Comparison of ENCODE assay signal across 11 mouse cellular contexts in genomic region chr5:138857811-138858251, GRCm38 (mm10). TPM values are rescaled to one million over a fixed set of nuclear protein-coding genes. Genes with fewer than 3 reads are reported as not detected.
DNase-seq lines count a peak whose midpoint lies in the region; ATAC-seq lines count a peak whose summit lies in the region.
"Had no signal": no experiment of that assay in that cellular context is flagged by ENCODE, and none has a peak within 500 bp of the region (broad histone marks: within the 10 kb centered on the region; RNA-seq: fewer than 3 reads in every experiment).

No protein-coding gene starts in this region.

- ATAC-seq in heart, embryonic 12.5 days (ENCODE audit: insufficient number of reproducible peaks, low FRiP score): no peak
- no peak for ATAC-seq in midbrain, embryonic 14.5 days (ENCODE audit: low FRiP score, low TSS enrichment)
- ATAC-seq in midbrain, embryonic 16.5 days: no peak

- H3K9me3 ChIP-seq in heart, embryonic 12.5 days (replicated peaks): no peaks in the 10 kb centered on the region
- no peaks in the 10 kb centered on the region for H3K9me3 ChIP-seq in midbrain, embryonic 14.5 days (ENCODE audit: control insufficient read depth, low read length)
- no peaks in the 10 kb centered on the region for H3K9me3 ChIP-seq in midbrain, embryonic 16.5 days (replicated peaks; ENCODE audit: control insufficient read depth, low read length, poor library complexity, severe bottlenecking)
- H3K9me3 ChIP-seq: hindbrain, embryonic 10.5 days had no signal

- H3K4me1 ChIP-seq in heart, embryonic 12.5 days (replicated peaks): peaks cover 5% of the 10 kb centered on the region
- H3K4me1 ChIP-seq in midbrain, embryonic 14.5 days (ENCODE audit: control insufficient read depth, insufficient read depth, low read length): no peaks in the 10 kb centered on the region
- no peaks in the 10 kb centered on the region for H3K4me1 ChIP-seq in midbrain, embryonic 16.5 days (ENCODE audit: control insufficient read depth, insufficient read depth, low read length)
- H3K4me1 ChIP-seq: hindbrain, embryonic 10.5 days had no signal

- DNase-seq in heart, postnatal 4 days: peak; percentile 70
- peak; percentile 11 for DNase-seq in midbrain, embryonic 14.5 days
- peak; percentile 13 to 15 for DNase-seq in adrenal gland, postnatal 4 days (ENCODE audit: low spot score in 2 of 2)
- peak; percentile 39 for DNase-seq in lung, postnatal 25 days (ENCODE audit: low spot score)
- DNase-seq in testis, postnatal 10 days (ENCODE audit: low spot score): no peak

- 49% methylated on average over 13 of the region's 13 CpGs for WGBS in heart, embryonic 12.5 days
- 63% methylated on average over 13 of the region's 13 CpGs for WGBS in midbrain, embryonic 14.5 days
- 57% methylated on average over 13 of the region's 13 CpGs for WGBS in midbrain, embryonic 16.5 days

- H3K4me3 ChIP-seq in heart, embryonic 12.5 days: no peak overlapping the region
- no peak overlapping the region for H3K4me3 ChIP-seq in midbrain, embryonic 14.5 days (replicated peaks; ENCODE audit: low read depth, low read length)
- no peak overlapping the region for H3K4me3 ChIP-seq in midbrain, embryonic 16.5 days (ENCODE audit: low read depth, low read length)
- H3K4me3 ChIP-seq: hindbrain, embryonic 10.5 days had no signal

- H3K27ac ChIP-seq in heart, embryonic 12.5 days (ENCODE audit: poor library complexity, severe bottlenecking): no peak overlapping the region
- no peak overlapping the region for H3K27ac ChIP-seq in midbrain, embryonic 14.5 days (replicated peaks; ENCODE audit: low read depth, low read length)
- no peak overlapping the region for H3K27ac ChIP-seq in midbrain, embryonic 16.5 days (ENCODE audit: low read length)
- H3K27ac ChIP-seq: hindbrain, embryonic 10.5 days had no signal

- no peaks in the 10 kb centered on the region; the same call in 1 of the 2 replicates for H3K27me3 ChIP-seq in heart, embryonic 12.5 days (replicated peaks)
- H3K27me3 ChIP-seq in midbrain, embryonic 14.5 days (ENCODE audit: control insufficient read depth, insufficient read depth, low read length): no peaks in the 10 kb centered on the region
- H3K27me3 ChIP-seq in midbrain, embryonic 16.5 days (ENCODE audit: control insufficient read depth, insufficient read depth, low read depth, low read length): no peaks in the 10 kb centered on the region

- H3K36me3 ChIP-seq in heart, embryonic 12.5 days: no peaks in the 10 kb centered on the region
- no peaks in the 10 kb centered on the region for H3K36me3 ChIP-seq in midbrain, embryonic 14.5 days (ENCODE audit: control insufficient read depth, insufficient read depth, low read length)
- no peaks in the 10 kb centered on the region for H3K36me3 ChIP-seq in midbrain, embryonic 16.5 days (ENCODE audit: control insufficient read depth, insufficient read depth, low read length)
- H3K36me3 ChIP-seq: hindbrain, embryonic 10.5 days had no signal

- no peak overlapping the region for H3K4me2 ChIP-seq in heart, embryonic 12.5 days
- no peak overlapping the region for H3K4me2 ChIP-seq in midbrain, embryonic 14.5 days (ENCODE audit: low read length)
- H3K4me2 ChIP-seq in midbrain, embryonic 16.5 days (ENCODE audit: low read length): no peak overlapping the region

- H3K9ac ChIP-seq in heart, embryonic 12.5 days: no peak overlapping the region
- H3K9ac ChIP-seq in midbrain, embryonic 14.5 days (replicated peaks; ENCODE audit: low read length): no peak overlapping the region
- H3K9ac ChIP-seq in midbrain, embryonic 16.5 days (ENCODE audit: low read depth, low read length): no peak overlapping the region

RNA-seq across cellular contexts. Expression of gene Gm5294, which starts 38.0 kb away (rescaled TPM):
- total RNA-seq in heart, postnatal 4 days (2021): not detected
- not detected in 2 replicates for polyA plus RNA-seq in heart, embryonic 12.5 days (2016; fragmentation: Nextera tagmentation; extraction: Ambion mirVana)
- not detected in 2 replicates for polyA plus RNA-seq in midbrain, embryonic 14.5 days (2014; fragmentation: Nextera tagmentation; extraction: Ambion mirVana)
- polyA plus RNA-seq in midbrain, embryonic 16.5 days (2015; fragmentation: Nextera tagmentation; extraction: Ambion mirVana): not detected in 2 replicates
- not detected for total RNA-seq in adrenal gland, postnatal 4 days (2021)
- total RNA-seq: layer of hippocampus, postnatal 14 days had no signal
- polyA plus RNA-seq: embryonic facial prominence, embryonic 11.5 days; hindbrain, embryonic 10.5 days; small intestine, adult 2 months had no signal
